Mouse (Mus musculus): ENCODE measurements around the gene Ick.

- TF ChIP-seq CTCF (IDR thresholded peaks at IDR 0.05; ENCODE audit: low read depth, low read length): no peak
- TF ChIP-seq POLR2A (IDR thresholded peaks at IDR 0.05; ENCODE audit: borderline replicate concordance, low read depth, low read length): no peak
Observed at GRCm38 (mm10) chr9:78185686-78186085, 76.7 kb downstream of the Ick start.
